Mouse (Mus musculus): ENCODE data around the gene Hoxd1.
A peak's percentile ranks its signal among the peaks of the same experiment; 100 is the strongest.

Gene Hoxd1

DNA sequence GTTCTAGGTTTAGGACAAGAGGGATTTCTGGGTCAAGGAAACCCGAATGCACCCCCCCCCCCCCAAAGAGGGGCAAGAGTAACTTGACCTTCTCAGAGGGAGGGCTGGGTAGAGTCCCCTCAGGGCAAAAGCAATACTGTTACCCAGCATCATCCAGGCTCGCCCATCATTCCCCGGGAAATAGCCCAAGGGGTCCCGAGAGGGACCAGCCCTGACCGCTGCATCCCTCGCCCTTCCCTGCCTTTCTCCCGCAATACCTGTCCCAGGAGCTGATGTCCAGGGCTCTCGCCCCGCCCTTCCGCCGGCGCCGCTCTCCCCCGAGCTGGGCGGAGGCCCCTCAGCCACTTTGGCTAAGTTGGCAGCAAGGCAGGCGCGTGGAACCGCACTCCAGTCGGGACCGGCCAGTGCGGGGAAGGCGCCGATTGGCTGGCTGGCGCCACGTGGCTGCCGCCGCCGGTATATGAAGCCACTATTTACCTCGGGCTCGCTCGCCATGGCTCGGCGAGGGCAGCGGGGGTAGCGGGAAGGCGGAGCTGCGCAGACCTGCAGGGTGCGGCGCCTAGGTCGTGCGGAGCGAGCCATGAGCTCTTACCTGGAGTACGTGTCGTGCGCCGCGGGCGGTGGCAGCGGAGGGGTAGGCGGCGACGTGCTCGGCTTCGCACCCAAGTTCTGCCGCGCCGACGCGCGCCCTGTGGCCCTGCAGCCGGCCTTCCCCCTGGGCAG is at the start of gene Hoxd1:
Hoxd1 (plus strand) TSS at position 459 of the 723 bp plus-strand sequence.
- no peak for DNase-seq (ENCODE audit: low read depth, low spot score)

DNA sequence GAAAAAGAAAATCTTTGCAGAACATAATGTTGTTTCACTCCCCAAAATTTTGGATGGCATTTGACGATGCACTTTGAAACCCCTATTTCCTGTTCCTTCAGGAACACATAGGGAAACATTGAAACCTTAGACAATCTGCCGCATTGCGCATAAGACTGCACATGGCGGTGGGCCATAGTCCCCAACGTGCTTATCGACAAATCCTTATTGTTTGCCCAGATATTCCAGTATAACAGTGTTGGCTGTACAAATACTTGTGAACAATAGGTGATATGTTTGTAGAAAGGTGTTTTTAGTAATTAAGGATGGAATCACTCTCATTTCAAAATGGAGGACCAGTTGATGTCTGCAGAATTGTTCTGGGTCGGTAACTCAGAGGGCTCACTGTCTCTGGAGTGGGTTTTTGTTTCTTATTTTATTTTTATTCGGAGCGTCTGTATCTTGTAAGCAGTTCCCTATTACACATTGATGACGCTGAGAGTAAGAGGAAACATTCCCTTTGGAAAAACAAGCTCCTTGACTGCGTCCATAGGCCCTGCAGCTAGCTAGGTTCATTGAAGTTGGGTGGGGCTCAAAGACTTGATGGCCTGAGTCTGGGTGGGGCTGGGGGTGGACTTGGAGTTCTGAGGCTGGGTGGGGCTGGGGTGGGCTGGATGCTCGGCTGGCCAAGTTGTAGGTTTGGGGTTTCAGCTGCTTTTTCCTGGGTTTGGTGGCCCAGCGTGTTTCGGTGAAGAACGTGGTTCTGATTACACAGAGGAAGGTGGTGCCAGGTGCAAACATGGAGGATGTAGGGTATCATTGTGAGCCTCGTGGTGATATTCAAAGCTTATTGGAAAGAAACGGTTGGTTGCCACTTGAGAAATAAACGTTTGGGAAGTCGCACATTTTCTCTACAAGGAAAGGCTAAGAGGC is 49.3 kb upstream of the Hoxd1 start:
- no peak for DNase-seq (ENCODE audit: low read depth, low spot score)

DNA sequence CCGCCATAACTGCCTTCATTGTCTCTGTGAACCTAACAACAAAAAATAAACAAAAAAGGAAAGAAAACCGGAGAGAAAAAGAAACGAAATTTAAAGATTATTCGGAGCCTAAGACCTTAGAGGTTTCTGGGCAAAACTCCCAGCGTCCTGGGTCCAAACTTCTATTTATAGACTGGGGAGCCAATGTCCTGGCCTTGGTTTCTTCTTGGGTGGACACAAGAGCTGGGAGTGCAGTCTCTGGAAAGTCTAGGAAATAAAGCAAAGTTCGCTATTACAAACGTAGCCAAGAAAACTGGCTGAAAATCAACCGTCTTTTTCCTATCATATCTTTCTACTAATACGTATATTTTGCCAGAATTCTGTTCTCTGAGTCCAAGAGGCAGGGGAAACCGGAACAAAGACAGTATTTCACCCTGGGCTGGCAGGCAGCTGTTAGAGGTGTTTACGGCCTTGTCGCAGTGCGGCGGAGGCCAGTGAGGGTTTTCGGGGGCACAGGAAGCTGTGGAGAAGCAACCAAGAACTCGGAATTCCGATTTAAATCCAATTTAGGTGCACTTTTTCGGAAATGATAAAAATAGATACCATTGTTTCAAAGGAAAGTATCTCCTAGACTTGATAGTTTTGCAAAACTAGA is 48.5 kb upstream of the Hoxd1 start:
- no peak for DNase-seq (ENCODE audit: low read depth, low spot score)

DNA sequence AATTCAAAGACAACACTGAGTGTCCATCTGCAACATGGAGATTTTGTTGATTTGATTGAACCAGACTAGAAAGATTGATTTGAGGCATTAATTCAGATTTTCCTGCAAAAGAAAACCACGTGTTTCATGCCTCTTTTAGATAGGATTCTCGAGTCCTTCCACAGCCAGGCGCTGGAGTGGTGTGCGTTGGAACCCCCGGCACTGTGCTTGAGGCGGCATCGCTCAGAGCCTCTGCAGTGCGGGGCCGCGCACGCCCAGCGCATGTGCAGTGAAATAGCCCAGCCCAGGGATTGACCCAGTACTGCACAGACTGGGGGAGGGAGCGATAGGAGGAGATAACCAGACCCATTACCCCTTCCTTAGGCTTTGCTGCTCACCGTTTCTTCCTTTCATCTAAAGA is 47.9 kb upstream of the Hoxd1 start:
- no peak for DNase-seq (ENCODE audit: low read depth, low spot score)

DNA sequence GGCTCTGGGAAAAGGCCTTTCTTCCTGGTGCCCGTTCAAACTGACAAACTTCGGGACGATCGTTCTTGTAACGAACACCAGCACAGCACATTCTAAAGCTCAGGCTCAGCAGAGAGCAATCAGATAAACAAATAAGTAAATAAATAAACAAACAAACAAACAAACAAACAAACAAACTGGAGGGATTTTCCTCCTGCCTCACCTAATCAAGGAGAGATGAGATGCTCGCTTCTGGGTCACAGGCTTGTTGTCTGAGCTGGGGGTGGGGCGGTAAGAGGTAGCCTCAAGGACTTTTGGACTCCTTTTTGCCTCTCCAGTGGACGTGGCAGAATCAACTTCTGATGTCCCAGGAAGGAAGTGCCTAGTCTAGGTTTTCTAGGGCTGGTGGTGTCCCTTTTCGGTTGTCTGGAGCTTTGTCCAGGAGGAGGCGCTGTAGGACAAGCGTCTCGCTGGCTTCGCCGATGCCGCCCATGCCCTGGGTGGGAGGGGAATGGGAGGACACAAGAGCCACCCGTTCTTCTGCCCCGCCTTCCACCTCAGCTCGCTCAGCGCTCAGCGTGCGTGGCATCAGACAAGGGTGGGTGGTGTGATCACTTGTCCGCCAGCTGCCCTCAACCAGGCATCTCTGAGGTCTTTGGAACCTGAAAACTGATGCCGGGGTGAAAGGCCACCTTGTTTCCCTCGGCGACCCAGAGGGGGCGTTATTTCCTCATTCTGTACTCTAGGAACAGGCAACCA is 47.1 kb upstream of the Hoxd1 start:
- peak; percentile 92 for DNase-seq (ENCODE audit: low read depth, low spot score)

DNA sequence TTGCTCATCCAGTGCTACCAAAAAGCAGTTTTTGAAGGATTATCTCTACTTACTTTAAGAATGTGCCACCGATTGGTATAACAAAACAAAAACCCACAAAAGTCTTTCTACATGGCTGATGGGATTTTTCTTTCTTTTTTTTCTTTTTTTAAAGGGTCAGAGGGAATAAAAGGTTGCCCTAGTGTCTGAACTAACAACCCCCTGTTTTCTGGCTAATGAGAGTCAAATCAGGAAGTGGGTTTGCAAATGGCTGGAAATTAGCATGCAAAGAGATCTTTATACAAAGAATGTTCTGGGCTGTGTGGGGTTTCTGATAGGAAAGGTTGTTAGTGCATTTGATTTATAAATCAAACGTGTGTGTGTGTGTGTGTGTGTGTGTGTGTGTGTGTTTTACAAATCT is 42.4 kb upstream of the Hoxd1 start:
- DNase-seq (ENCODE audit: low read depth, low spot score): no peak

DNA sequence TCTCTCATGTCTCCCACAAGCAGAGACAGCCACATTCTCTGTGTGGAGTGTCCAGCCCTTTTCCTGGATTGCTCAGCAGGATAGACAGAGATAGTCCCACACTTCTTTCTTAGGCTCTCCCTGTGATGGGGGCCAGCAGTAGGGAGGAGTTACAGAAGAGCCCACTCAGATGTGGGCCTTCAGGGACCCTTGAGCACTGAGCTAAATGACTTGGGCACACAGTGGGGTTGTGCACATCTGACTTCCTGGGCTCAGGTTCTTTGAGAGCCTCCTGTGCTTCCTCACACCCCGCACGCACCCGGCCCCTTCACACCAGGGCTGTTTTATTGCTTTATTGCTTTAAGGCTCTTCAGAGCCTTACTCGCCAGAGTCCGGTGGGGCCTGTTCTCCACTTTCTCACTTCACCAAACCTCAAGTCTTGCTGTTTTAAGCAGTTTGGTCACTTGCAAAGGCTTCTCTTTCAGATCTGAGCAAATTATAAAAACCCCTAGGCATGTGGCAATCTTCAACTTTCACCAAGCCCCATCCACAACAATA is 41.8 kb upstream of the Hoxd1 start:
- DNase-seq (ENCODE audit: low read depth, low spot score): no peak

DNA sequence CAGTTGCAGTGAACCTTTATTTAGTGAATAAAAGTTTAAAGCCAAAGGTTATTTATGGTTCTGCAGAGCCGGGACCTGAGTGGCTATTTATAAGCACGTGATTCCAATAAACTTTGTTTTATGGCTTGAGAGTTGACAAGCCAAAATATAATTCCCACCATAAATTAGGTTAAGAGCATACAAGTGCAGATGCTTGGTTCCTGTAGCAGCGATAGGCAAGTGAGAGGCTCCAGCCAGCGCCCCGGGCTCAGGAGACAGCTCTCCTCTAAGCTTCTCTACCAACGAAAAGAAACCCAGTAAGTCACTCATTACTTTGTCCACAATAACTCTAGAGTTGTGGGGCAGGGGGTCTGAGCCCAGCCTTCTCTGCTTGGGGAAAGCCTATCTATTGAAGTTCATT is 40.9 kb upstream of the Hoxd1 start:
- DNase-seq (ENCODE audit: low read depth, low spot score): no peak

DNA sequence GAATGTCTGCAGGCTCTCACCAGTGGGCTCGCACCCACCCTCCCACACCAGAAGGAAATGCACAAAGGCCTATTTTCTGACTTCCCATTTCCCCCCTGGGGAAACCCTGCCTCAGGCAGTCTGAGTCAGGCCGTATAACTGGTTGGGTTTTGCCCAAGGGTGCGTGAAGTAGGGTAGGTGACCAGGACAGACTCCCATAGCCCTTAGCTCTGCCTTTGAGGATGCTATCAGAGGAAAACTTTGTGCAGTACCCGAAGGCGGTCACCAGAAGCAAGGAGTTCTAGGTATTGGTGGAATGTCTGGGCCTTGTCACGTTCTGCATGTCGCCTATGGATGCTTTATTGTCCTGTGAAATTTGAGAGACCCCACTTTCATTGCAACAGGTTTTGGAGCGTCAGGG is 39.8 kb upstream of the Hoxd1 start:
- peak; percentile 25 for DNase-seq (ENCODE audit: low read depth, low spot score)

DNA sequence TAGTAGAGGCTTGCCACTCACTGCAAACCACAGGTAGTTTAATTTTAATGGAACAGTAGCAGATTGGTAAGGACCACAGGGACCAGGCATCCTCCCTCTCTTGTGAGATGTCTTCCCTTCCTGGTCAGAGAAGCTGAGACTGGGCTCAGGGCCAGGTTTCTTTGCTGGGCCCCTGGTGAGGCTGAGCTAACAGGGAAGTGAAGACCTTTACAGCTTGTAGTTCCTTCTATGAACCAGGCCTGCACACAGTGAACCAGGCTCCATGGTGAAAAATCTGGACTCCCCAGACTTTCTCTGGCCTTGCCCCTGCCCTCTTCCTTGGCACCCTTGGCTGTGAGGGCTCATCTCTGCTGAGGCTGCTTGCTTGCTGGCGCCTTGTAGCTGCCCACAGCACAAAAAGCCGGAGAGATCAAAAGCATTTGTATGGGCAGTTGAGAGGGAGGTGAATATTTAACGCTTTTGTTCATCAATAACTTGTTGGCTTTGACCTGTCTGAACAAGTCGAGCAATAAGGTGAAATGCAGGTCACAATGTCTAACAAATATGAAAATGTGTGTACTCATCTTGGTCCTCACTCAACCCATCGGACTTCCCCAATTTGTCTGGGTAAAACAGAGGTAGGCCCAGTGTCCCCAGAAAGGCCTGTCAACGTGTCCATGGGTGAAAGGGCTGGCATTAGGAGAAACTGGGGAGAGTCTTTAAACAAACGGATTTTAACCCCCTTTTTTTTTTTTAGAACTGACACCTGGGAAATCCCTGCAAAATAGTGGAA is 38.4 kb upstream of the Hoxd1 start:
- DNase-seq (ENCODE audit: low read depth, low spot score): peak; percentile 68

DNA sequence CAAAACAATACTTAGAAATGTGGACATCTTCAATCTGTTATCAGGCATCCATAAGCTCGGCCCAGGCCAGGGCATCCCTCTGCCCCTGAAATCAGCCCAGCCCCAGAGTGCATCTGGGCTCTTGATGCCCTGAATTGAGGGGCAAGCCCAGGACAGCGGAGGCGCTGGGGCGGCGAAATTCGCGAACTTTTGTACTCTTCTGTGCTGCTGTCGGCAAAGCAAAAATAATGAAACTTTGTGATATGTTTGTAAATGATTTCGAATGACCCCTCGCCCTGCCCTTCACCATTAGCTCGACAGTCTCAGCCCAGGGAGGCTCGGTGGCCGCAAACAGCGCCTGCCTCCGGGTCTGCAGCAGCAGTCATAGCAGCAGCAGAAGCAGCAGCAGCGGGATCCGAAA is 37.6 kb upstream of the Hoxd1 start:
- no peak for DNase-seq (ENCODE audit: low read depth, low spot score)

DNA sequence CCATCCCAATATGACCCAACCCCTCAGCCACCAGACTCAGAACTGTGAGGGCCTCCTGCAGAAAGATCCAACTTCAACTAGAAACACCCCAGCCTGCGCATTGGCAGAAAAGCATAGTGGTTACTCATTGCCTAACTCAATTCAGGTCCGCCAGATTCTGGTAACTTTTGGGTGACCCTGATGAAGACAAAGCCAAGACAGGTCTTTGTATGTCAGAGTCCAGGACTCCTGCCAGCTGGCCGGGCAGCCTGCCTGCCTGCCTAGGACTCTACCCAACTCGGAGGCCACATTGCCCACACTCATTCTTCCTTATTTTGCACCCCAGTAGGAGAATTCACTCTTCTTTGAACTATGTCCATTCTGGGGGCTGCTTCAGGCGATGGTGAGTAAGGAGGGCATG is 36.2 kb upstream of the Hoxd1 start, which contains the start of gene Gm28230:
Gm28230 (plus strand) TSS at position 178 of the 400 bp plus-strand sequence.
- DNase-seq (ENCODE audit: low read depth, low spot score): no peak

DNA sequence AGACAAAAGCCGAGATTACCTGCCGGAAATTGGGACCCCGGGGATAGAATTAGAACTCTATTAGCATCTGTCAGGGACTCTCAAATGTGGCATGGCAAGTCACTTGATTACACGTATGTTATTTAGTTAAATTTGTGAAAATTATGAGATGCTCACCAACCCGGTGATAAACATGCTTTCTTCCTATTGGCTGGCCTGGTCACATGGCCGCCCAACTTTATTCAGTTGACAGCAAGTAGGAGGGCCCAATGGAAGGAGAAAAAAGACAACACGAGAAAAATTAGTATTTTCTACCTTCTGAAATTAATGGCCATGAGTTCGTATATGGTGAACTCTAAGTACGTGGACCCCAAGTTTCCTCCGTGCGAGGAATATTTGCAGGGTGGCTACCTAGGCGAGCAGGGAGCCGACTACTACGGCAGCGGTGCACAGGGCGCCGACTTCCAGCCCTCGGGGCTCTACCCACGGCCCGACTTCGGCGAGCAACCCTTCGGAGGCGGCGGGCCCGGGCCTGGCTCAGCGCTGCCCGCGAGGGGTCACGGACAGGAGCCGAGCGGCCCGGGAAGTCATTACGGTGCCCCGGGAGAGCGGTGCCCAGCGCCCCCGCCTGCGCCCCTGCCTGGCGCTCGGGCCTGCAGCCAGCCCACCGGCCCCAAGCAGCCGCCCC is 35.7 kb upstream of the Hoxd1 start:
- no peak for DNase-seq (ENCODE audit: low read depth, low spot score)

DNA sequence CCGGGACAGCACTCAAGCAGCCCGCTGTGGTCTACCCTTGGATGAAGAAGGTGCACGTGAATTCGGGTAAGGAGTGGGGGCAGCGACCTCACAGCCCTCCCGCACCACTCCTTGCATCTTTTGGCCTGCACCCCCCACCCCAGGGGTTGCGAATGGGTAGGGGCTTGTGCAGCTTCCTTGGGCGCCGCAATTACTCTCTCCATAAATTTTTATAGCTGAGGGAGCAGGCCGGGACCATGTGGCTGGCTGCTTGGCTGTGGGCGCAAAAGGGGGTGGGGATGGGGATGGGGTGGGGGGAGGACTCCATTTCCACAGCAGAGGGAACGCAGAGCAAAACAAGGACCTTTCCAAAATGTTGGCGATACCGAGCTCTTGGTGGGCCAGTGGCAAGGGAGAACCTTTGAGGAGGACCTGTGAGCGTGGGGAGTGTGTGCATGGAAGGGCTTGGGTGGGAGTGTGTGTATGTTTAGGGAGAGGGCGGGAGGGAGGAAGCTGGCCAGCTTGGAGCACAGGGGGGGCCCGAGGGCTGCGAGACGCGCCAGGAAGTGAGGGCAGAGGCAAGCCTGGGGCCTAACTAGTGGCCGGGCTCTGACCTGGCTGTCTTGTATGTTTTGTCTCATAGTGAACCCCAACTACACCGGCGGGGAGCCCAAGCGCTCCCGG is 35.0 kb upstream of the Hoxd1 start:
- no peak for DNase-seq (ENCODE audit: low read depth, low spot score)

DNA sequence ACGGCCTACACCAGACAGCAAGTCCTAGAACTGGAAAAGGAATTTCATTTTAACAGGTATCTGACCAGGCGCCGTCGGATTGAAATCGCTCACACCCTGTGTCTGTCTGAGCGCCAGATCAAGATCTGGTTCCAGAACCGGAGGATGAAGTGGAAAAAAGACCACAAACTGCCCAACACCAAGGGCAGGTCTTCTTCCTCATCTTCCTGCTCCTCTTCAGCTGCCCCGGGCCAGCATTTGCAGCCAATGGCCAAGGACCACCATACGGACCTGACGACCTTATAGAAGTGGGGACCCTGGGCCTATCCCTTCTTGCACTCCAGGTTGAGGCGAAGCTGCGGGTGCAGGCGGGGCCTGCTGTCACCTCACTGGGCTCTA is 34.5 kb upstream of the Hoxd1 start:
- no peak for DNase-seq (ENCODE audit: low read depth, low spot score)

DNA sequence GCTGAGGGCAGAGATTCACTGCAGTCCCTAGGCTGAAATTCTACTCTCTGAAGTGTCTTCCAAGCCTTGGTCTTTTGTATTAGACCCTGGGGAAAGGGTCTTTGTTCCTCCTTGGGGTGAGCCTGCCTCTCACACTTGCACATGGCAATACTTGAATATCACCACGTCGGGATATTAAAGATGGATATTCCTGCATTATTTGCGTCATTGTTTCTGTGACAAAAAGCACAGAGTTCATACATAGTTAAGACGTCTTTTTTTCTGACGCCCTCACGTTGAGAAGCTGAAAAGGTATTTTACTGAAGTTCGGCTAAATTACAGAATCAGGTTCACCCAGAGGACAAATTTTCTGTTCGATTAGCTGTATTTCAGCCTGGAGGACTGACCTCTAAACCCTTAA is 32.4 kb upstream of the Hoxd1 start:
- no peak for DNase-seq (ENCODE audit: low read depth, low spot score)

DNA sequence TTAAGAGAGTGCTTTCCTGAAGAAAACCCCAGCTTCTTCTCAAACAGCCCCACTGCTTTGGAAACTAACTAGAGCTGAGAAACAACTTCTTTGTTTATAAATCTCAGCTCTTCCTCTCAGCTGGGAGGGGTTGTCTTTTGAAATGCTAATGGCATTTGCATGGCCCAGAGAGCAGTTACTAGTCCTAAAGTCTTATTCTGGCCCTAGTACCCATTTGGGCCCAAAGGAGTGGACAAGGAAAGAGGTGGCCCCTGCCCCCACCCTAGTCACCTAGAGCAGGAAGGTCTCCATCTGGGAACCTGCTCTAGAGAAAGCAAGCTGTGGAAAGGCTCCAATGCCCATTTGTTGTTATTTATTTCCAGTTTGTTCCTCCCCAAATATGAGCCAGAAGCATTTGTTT is 31.7 kb upstream of the Hoxd1 start:
- no peak for DNase-seq (ENCODE audit: low read depth, low spot score)

DNA sequence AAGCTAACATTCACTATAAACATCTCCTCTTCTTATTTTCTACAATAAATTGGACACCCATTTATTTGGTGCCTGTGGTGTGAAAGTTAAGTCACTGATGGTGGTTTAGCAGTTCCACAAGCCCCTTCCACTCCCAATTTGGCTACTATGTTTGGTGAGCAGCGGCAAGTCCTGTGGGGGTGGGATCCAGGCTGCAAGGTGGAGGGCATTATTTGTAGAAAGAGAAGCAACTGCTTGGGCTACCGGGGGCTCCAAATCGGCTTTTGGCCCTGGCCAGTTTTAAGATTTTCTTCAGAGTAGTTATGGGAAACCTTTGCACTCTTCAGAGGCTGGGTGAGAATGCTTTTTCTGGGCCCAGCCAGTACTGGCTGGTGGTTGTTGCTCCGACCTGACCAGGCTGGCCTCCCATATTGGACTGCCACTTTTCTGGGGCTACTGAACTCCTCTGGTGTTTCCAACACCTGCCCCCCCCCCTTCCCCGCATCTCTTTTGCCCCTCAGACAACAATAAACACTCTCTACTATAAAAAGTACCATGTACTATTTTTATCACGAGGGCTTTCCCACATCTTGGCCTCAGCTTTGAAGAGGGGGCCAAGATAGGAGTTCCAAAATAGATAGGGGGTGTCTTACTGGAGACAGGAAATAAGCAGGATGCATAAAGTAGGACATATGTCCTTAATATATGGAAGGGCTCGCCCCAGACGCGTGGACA is 30.8 kb upstream of the Hoxd1 start:
- no peak for DNase-seq (ENCODE audit: low read depth, low spot score)

All from A20 (cell line).